Mouse (Mus musculus) forebrain, postnatal 0 days (tissue): ENCODE results near the gene C4b. TPM values are rescaled to one million over a fixed set of nuclear protein-coding genes. Genes with fewer than 3 reads are reported as not detected.
A peak's percentile ranks its signal among the peaks of the same experiment; 100 is the strongest.
"Not testable (repeated sequence)": the region's sequence is repeated elsewhere in the genome, so short reads cannot be mapped to it uniquely, and the experiment has no call there.

Experiments used
- ATAC-seq: fragments of 200-750 bp; cut with Nextera tagmentation; 2 replicates; pipeline ENCODE4 v1.8.0; 2017; ENCODE audit warnings: mild to moderate bottlenecking, moderate library complexity
- DNase-seq: peaks from one replicate; pipeline ENCODE4 v3.0.0-alpha.2; 2015
- H3K27ac ChIP-seq: fragments of 300-500 bp; sonication (generic); 2 replicates; pipeline ENCODE4 v1.5.1; 2014; ENCODE audit warnings: low read depth, mild to moderate bottlenecking, antibody characterized with exemption, low read length, moderate library complexity, mixed read lengths
- H3K27me3 ChIP-seq: fragments of 300-500 bp; sonication (generic); 2 replicates; pipeline ENCODE4 v1.6.1; 2014; ENCODE audit warnings: mild to moderate bottlenecking, low read length, mixed read lengths; ENCODE audit not compliant: insufficient read depth
- H3K36me3 ChIP-seq: fragments of 300-500 bp; sonication (generic); 2 replicates; pipeline ENCODE4 v1.6.1; 2014; ENCODE audit warnings: mild to moderate bottlenecking, moderate library complexity; ENCODE audit not compliant: insufficient read depth
- H3K4me1 ChIP-seq: fragments of 300-500 bp; sonication (generic); 2 replicates; pipeline ENCODE4 v1.6.1; 2014; ENCODE audit warnings: antibody characterized with exemption; ENCODE audit not compliant: insufficient read depth
- H3K4me2 ChIP-seq: fragments of 300-500 bp; sonication (generic); 2 replicates; pipeline ENCODE4 v1.6.1; 2014; ENCODE audit warnings: low read depth, mild to moderate bottlenecking, moderate library complexity
- H3K4me3 ChIP-seq: fragments of 300-500 bp; sonication (generic); 2 replicates; pipeline ENCODE4 v1.5.1; 2014; ENCODE audit warnings: low read depth, low read length, mixed read lengths
- H3K9ac ChIP-seq: fragments of 300-500 bp; sonication (generic); 2 replicates; pipeline ENCODE4 v1.6.1; 2014; ENCODE audit warnings: mild to moderate bottlenecking
- H3K9me3 ChIP-seq: fragments of 300-500 bp; sonication (generic); 2 replicates; pipeline ENCODE4 v1.6.1; 2016; ENCODE audit warnings: low read length
- CTCF ChIP-seq: sonication (generic); IDR thresholded peaks from 2 replicates; pipeline ENCODE4 v1.5.1; 2016; ENCODE audit warnings: antibody characterized with exemption, control low read depth, low read depth
- WGBS: fragments of 180-500 bp; shearing (Covaris S2); extraction: QIAGEN DNeasy Blood & Tissue Kit; methylation state at CpG from one replicate; pipeline ENCODE4 v1.1.7; 2014; 5-methylcytosine and 5-hydroxymethylcytosine counted together
- polyA plus RNA-seq: library from polyadenylated mRNA; unstranded; fragments of >200 nt; fragmentation: Nextera tagmentation; extraction: Ambion mirVana; gene quantifications from 2 replicates; pipeline ENCODE4 v1.2.1, GENCODE M21; 2015
- total RNA-seq: library from RNA; depleted of rRNA; stranded (reverse); fragments of >200 nt; gene quantifications from 2 replicates; pipeline ENCODE4 v1.2.3, GENCODE M21; 2014

C4b gene
- total and polyA plus RNA-seq, 2 experiments from 2014 or later: 0.59 to 1.6 TPM

- Histone ChIP-seq H3K4me2 (no peak overlapping the region), H3K9me3 (no peaks in the 10 kb centered on the region), H3K4me1 (no peaks in the 10 kb centered on the region), H3K27me3 (no peaks in the 10 kb centered on the region), H3K4me3 (no peak overlapping the region), H3K27ac (no peak overlapping the region), H3K36me3 (no peaks in the 10 kb centered on the region), H3K9ac (no peak overlapping the region)
- DNase-seq: no peak
- ATAC-seq: no peak
- 78% methylated on average over 11 of the region's 11 CpGs for WGBS
- no peak for TF ChIP-seq CTCF
Observed at GRCm38 (mm10) chr17:34717401-34717800, 26.3 kb downstream of the C4b start.

GRCm38 (mm10) chr17:34716247-34716646, 27.4 kb downstream of the C4b start:
- TF ChIP-seq CTCF: no peak
- ATAC-seq (no peak), DNase-seq (no peak)
- 90% methylated on average over 15 of the region's 15 CpGs for WGBS
- Histone ChIP-seq H3K9ac (no peak overlapping the region), H3K27me3 (no peaks in the 10 kb centered on the region), H3K27ac (no peak overlapping the region), H3K9me3 (no peaks in the 10 kb centered on the region), H3K4me1 (no peaks in the 10 kb centered on the region), H3K4me2 (no peak overlapping the region), H3K36me3 (no peaks in the 10 kb centered on the region), H3K4me3 (no peak overlapping the region)

- not testable (repeated sequence) for H3K36me3 ChIP-seq, ATAC-seq, H3K27ac ChIP-seq, H3K27me3 ChIP-seq, H3K9ac ChIP-seq, DNase-seq, H3K4me1 ChIP-seq, H3K9me3 ChIP-seq, H3K4me2 ChIP-seq, H3K4me3 ChIP-seq
- WGBS: 94% methylated on average over 7 of the region's 7 CpGs
Observed at GRCm38 (mm10) chr17:34715451-34715850, 28.2 kb downstream of the C4b start.

GRCm38 (mm10) chr17:34714908-34715445, 28.7 kb downstream of the C4b start:
- H3K4me3 ChIP-seq, H3K9me3 ChIP-seq, H3K27me3 ChIP-seq, H3K4me1 ChIP-seq, H3K4me2 ChIP-seq, H3K27ac ChIP-seq, ATAC-seq, H3K36me3 ChIP-seq, H3K9ac ChIP-seq, DNase-seq: not testable (repeated sequence)
- 81% methylated on average over 5 of the region's 5 CpGs for WGBS

GRCm38 (mm10) chr17:34714181-34714907, 29.3 kb downstream of the C4b start:
- H3K36me3 ChIP-seq, H3K4me2 ChIP-seq, H3K4me3 ChIP-seq, H3K4me1 ChIP-seq, H3K9me3 ChIP-seq, H3K9ac ChIP-seq, DNase-seq, H3K27me3 ChIP-seq, H3K27ac ChIP-seq, ATAC-seq: not testable (repeated sequence)
- 86% methylated on average over 9 of the region's 9 CpGs for WGBS

GRCm38 (mm10) chr17:34712951-34713350, 30.7 kb downstream of the C4b start:
- WGBS: 45% methylated on average over 6 of the region's 6 CpGs
- 0 out of 2 replicates have a peak, but pooled peaks have one; percentile 10 for ATAC-seq
- Histone ChIP-seq H3K36me3 (no peaks in the 10 kb centered on the region), H3K27me3 (no peaks in the 10 kb centered on the region), H3K9ac (no peak overlapping the region), H3K4me3 (no peak overlapping the region), H3K9me3 (no peaks in the 10 kb centered on the region), H3K4me1 (no peaks in the 10 kb centered on the region), H3K4me2 (no peak overlapping the region), H3K27ac (no peak overlapping the region)
- TF ChIP-seq CTCF: peak; percentile 62
- peak; percentile 36 for DNase-seq

- DNase-seq, H3K4me3 ChIP-seq, H3K27ac ChIP-seq, H3K9ac ChIP-seq, H3K4me2 ChIP-seq, H3K4me1 ChIP-seq, H3K27me3 ChIP-seq, H3K36me3 ChIP-seq, H3K9me3 ChIP-seq, ATAC-seq: not testable (repeated sequence)
- WGBS: 82% methylated on average over 2 of the region's 2 CpGs
Observed at GRCm38 (mm10) chr17:34706476-34706875, 37.2 kb downstream of the C4b start.
